Mouse (Mus musculus) limb, embryonic 14.5 days (tissue): Measurements from ENCODE around the gene Mrpl45. TPM values are rescaled to one million over a fixed set of nuclear protein-coding genes. Genes with fewer than 3 reads are reported as not detected.

Experiments
- ATAC-seq: fragments of 200-750 bp; cut with Nextera tagmentation; 2 replicates; pipeline ENCODE4 v1.8.0; 2017; ENCODE audit warnings: low read depth, moderate number of reproducible peaks, moderate TSS enrichment; ENCODE audit not compliant: low FRiP score
- DNase-seq: peaks from one replicate; pipeline ENCODE4 v3.0.0-alpha.2; 2015; ENCODE audit warnings: low spot score
- H3K27ac ChIP-seq: fragments of 300-500 bp; sonication (generic); replicated peaks from 2 replicates; pipeline ENCODE4 v1.5.1; 2014; ENCODE audit warnings: low read depth, mild to moderate bottlenecking, low read length, moderate library complexity, mixed read lengths
- H3K27me3 ChIP-seq: fragments of 300-500 bp; sonication (generic); 2 replicates; pipeline ENCODE4 v1.6.1; 2014; ENCODE audit warnings: low read length, mixed read lengths; ENCODE audit not compliant: control insufficient read depth, insufficient read depth
- H3K36me3 ChIP-seq: fragments of 300-500 bp; sonication (generic); 2 replicates; pipeline ENCODE4 v1.6.1; 2014; ENCODE audit warnings: mild to moderate bottlenecking, low read length, moderate library complexity, mixed read lengths; ENCODE audit not compliant: control insufficient read depth, insufficient read depth
- H3K4me1 ChIP-seq: fragments of 300-500 bp; sonication (generic); 2 replicates; pipeline ENCODE4 v1.6.1; 2014; ENCODE audit warnings: antibody characterized with exemption, low read length, mixed read lengths; ENCODE audit not compliant: control insufficient read depth, insufficient read depth
- H3K4me2 ChIP-seq: fragments of 300-500 bp; sonication (generic); replicated peaks from 2 replicates; pipeline ENCODE4 v1.6.1; 2014; ENCODE audit warnings: low read depth, mild to moderate bottlenecking, low read length, moderate library complexity; ENCODE audit not compliant: severe bottlenecking
- H3K4me3 ChIP-seq: fragments of 300-500 bp; sonication (generic); replicated peaks from 2 replicates; pipeline ENCODE4 v1.5.1; 2014; ENCODE audit warnings: low read length
- H3K9ac ChIP-seq: fragments of 300-500 bp; sonication (generic); 2 replicates; pipeline ENCODE4 v1.6.1; 2014; ENCODE audit warnings: mild to moderate bottlenecking, low read depth, low read length, moderate library complexity; ENCODE audit not compliant: severe bottlenecking
- H3K9me3 ChIP-seq: fragments of 300-500 bp; sonication (generic); 2 replicates; pipeline ENCODE4 v1.6.1; 2016; ENCODE audit warnings: low read length; ENCODE audit not compliant: control insufficient read depth
- POLR2A ChIP-seq: fragments of 200-500 bp; IDR thresholded peaks from 2 replicates; pipeline ENCODE4 v1.8.0; 2012; ENCODE audit warnings: inconsistent platforms, mild to moderate bottlenecking, moderate library complexity, borderline replicate concordance; ENCODE audit not compliant: insufficient read depth, insufficient read length; ENCODE audit errors: extremely low read depth
- WGBS: fragments of 180-500 bp; shearing (Covaris S2); extraction: QIAGEN DNeasy Blood & Tissue Kit; methylation state at CpG from one replicate; pipeline ENCODE4 v1.1.7; 2014; 5-methylcytosine and 5-hydroxymethylcytosine counted together
- polyA plus RNA-seq, 2 experiments: library from polyadenylated mRNA; depleted of rRNA in 1 of 2; stranded (reverse) in 1 of 2; unstranded in 1 of 2; fragments of >200 nt; fragmentation: Nextera tagmentation in 1 of 2; extraction: Ambion mirVana in 1 of 2; gene quantifications; 2 replicates each; pipeline versions ENCODE4 v1.2.1 to v1.2.3; 2012 to 2014

The Mrpl45 gene
- polyA plus RNA-seq, 2 experiments: 22.7 to 42.8 TPM

DNA sequence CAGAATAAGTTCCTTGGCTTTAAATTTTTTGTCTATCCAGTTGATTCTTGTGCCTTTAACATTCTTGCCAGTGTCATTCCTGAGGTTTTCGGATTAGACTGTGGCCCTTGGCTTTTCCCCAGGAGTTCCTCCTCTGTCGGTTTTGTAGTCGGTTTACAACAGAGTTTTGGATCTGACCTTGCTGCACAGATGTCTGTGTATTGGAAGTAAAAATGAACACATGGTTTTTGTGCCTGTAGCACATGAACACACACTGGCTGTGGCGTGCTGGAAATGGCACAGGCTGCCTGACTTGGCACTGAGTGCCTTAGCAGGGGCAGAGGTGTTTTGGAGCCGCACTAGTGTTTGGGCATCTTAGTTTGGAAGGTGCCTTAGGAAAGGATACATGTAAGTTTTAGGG, 53.0 kb downstream of the Mrpl45 start:
- Histone ChIP-seq H3K36me3 (peaks cover 9% of the 10 kb centered on the region; the same call in 1 of the 2 replicates), H3K4me3 (no peak overlapping the region), H3K4me2 (no peak overlapping the region), H3K27me3 (no peaks in the 10 kb centered on the region), H3K9me3 (no peaks in the 10 kb centered on the region), H3K27ac (no peak overlapping the region), H3K4me1 (peaks cover 27% of the 10 kb centered on the region), H3K9ac (no peak overlapping the region)
- ATAC-seq (no peak), DNase-seq (no peak)
- no peak for TF ChIP-seq POLR2A
- WGBS: 74% methylated on average over 5 of the region's 5 CpGs

DNA sequence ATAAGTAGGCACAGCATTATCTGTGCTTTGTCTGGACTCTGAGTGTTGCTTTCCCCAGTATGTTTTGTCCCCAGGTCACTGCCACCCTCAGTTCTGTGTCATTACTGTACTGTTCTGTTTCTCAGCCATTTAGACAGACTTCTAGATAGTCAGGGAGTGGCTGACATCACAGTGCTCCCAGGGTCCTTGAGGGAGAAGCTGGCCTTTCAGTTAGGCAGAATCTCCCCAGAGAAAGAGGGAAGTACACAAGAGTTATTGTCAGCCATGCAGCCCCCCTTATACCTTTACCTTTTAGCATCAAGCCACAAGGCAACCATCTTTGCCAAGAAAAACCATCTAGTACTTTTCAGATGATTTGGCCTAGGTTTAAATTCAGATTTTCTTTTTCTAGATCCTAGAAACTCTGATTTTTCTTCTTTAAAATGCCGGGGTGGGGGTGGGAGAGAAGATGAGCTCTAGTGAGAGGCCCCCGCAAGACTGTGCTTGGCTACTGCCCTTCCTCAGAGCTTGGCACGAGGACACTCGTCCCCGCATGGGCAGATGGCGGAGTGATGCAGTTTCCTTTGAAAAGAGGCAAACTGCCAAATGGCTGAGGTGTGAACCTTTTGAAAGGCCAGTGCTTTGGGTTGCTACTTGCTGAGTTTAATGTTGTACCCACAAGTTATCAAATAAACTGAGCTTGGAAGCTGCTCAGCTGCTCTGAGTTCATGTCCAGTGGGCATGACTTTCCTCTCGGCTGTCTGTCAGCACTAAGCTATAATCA, 55.0 kb downstream of the Mrpl45 start:
- H3K4me2 ChIP-seq: no peak overlapping the region
- no peak overlapping the region for H3K27ac ChIP-seq
- no peak for TF ChIP-seq POLR2A
- H3K4me1 ChIP-seq: peaks cover 7% of the 10 kb centered on the region
- 59% methylated on average over 7 of the region's 7 CpGs for WGBS
- H3K4me3 ChIP-seq: no peak overlapping the region
- H3K9me3 ChIP-seq: no peaks in the 10 kb centered on the region
- no peak overlapping the region for H3K9ac ChIP-seq
- no peaks in the 10 kb centered on the region for H3K27me3 ChIP-seq
- DNase-seq (no peak), ATAC-seq (no peak)
- H3K36me3 ChIP-seq: peaks cover 25% of the 10 kb centered on the region

- Histone ChIP-seq H3K4me3 (no peak overlapping the region), H3K9ac (no peak overlapping the region), H3K4me1 (peaks cover 4% of the 10 kb centered on the region; the same call in 1 of the 2 replicates), H3K4me2 (no peak overlapping the region), H3K36me3 (peaks cover 35% of the 10 kb centered on the region), H3K27me3 (no peaks in the 10 kb centered on the region), H3K27ac (no peak overlapping the region; the same call in 1 of the 2 replicates), H3K9me3 (no peaks in the 10 kb centered on the region)
- DNase-seq (no peak), ATAC-seq (no peak)
- TF ChIP-seq POLR2A: no peak
- 81% methylated on average over 6 of the region's 6 CpGs for WGBS
Observed at GRCm38 (mm10) chr11:97372159-97372864, 56.8 kb downstream of the Mrpl45 start.

GRCm38 (mm10) chr11:97373402-97373801, 57.9 kb downstream of the Mrpl45 start:
- 68% methylated on average over 2 of the region's 2 CpGs for WGBS
- peaks cover 45% of the 10 kb centered on the region for H3K36me3 ChIP-seq
- DNase-seq: no peak
- ATAC-seq: no peak
- H3K4me2 ChIP-seq: no peak overlapping the region
- no peaks in the 10 kb centered on the region for H3K9me3 ChIP-seq
- no peak for TF ChIP-seq POLR2A
- H3K27ac ChIP-seq: no peak overlapping the region
- no peak overlapping the region for H3K4me3 ChIP-seq
- no peaks in the 10 kb centered on the region for H3K27me3 ChIP-seq
- no peak overlapping the region for H3K9ac ChIP-seq
- H3K4me1 ChIP-seq: peaks cover 4% of the 10 kb centered on the region; the same call in 1 of the 2 replicates

Other genes with a start within 250 kb of the Mrpl45 start
- gene Tbx21, start 200.4 kb upstream of the Mrpl45 start, polyA plus RNA-seq (2012; rRNA removed): 0.10 and 0.11 TPM in 2 replicates
- gene Tbx21, start 200.4 kb upstream of the Mrpl45 start, polyA plus RNA-seq (2014; fragmentation: Nextera tagmentation; extraction: Ambion mirVana): not detected in 2 replicates
- 62.2 and 82.9 TPM in 2 replicates for gene Tbkbp1, start 164.2 kb upstream of the Mrpl45 start, polyA plus RNA-seq (2012; rRNA removed)
- 9.7 and 11.6 TPM in 2 replicates for gene Tbkbp1, start 164.2 kb upstream of the Mrpl45 start, polyA plus RNA-seq (2014; fragmentation: Nextera tagmentation; extraction: Ambion mirVana)
- 123 and 145 TPM in 2 replicates for gene Kpnb1, start 127.8 kb upstream of the Mrpl45 start, polyA plus RNA-seq (2012; rRNA removed)
- 71.5 and 71.8 TPM in 2 replicates for gene Kpnb1, start 127.8 kb upstream of the Mrpl45 start, polyA plus RNA-seq (2014; fragmentation: Nextera tagmentation; extraction: Ambion mirVana)
- gene Npepps, start 35.1 kb upstream of the Mrpl45 start, polyA plus RNA-seq (2012; rRNA removed): 54.6 and 63.5 TPM in 2 replicates
- gene Npepps, start 35.1 kb upstream of the Mrpl45 start, polyA plus RNA-seq (2014; fragmentation: Nextera tagmentation; extraction: Ambion mirVana): 73.9 and 83.6 TPM in 2 replicates
- gene Gpr179, start 36.4 kb downstream of the Mrpl45 start, polyA plus RNA-seq (2012; rRNA removed): 0.08 and 0.09 TPM in 2 replicates
- 0.07 TPM in 2 replicates for gene Gpr179, start 36.4 kb downstream of the Mrpl45 start, polyA plus RNA-seq (2014; fragmentation: Nextera tagmentation; extraction: Ambion mirVana)
- gene Socs7, start 46.8 kb downstream of the Mrpl45 start, polyA plus RNA-seq (2012; rRNA removed): 13.7 and 14.1 TPM in 2 replicates
- gene Socs7, start 46.8 kb downstream of the Mrpl45 start, polyA plus RNA-seq (2014; fragmentation: Nextera tagmentation; extraction: Ambion mirVana): 2.6 and 3.0 TPM in 2 replicates
- gene Arhgap23, start 99.8 kb downstream of the Mrpl45 start, polyA plus RNA-seq (2012; rRNA removed): 28.9 and 37.9 TPM in 2 replicates
- gene Arhgap23, start 99.8 kb downstream of the Mrpl45 start, polyA plus RNA-seq (2014; fragmentation: Nextera tagmentation; extraction: Ambion mirVana): 9.8 and 10.8 TPM in 2 replicates
- not detected in 2 replicates for gene 4933428G20Rik, start 184.6 kb downstream of the Mrpl45 start, polyA plus RNA-seq (2012; rRNA removed)
- gene 4933428G20Rik, start 184.6 kb downstream of the Mrpl45 start, polyA plus RNA-seq (2014; fragmentation: Nextera tagmentation; extraction: Ambion mirVana): 0.19 and 0.36 TPM in 2 replicates